18 mouse cellular contexts compared by ENCODE assay signal in the genomic region with DNA sequence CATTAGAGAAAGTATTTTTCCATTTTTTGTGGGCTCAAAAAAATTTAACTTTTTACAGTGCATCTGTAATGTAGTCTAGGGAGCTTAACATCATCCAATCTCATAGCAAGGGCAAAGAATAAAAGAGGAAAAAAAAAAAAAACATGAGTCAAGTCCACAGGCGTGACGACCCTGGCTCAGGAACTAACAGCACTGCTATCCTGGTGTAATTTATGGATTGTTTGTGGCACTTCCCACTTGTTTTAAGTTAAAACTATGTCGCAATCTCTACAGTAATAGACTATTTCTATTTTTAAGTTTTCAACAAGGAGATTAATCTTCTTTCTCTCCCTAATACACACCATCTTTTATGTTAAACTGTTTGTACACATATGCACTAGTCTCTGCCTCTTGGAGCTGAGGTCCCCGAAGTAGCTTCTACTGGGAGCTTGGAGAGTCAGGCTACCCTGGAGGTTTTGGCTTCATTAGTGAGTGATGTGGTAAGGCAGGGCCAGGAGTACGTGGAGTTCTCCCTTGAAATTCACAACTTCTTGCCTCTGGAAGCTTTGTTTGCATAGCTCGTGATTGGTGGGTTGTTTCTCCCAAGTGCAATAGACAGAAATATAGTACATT.
DNase-seq lines count a peak whose midpoint lies in the region; ATAC-seq and TF ChIP-seq lines count a peak whose summit lies in the region.
"Had no signal": no experiment of that assay in that cellular context is flagged by ENCODE, and none has a peak within 500 bp of the region (broad histone marks: within the 10 kb centered on the region; RNA-seq: fewer than 3 reads in every experiment).

No protein-coding gene starts in this region.

- 0 out of 2 replicates have a peak overlapping the region, but pooled peaks have one; percentile 43 for H3K27ac ChIP-seq in kidney, adult 2 months (ENCODE audit: insufficient read depth, low read depth, low read length)
- H3K27ac ChIP-seq in lung, postnatal 0 days (ENCODE audit: low read length): peak overlapping the region; percentile 68
- H3K27ac ChIP-seq: embryonic facial prominence, embryonic 13.5 days; forebrain, embryonic 13.5 days; hindbrain, embryonic 10.5 days; hindbrain, embryonic 14.5 days had no signal

- H3K79me2 ChIP-seq in myocyte (ENCODE audit: control insufficient read depth, insufficient read depth): no peaks in the 10 kb centered on the region

- TF ChIP-seq POLR2A in kidney, adult 2 months (IDR thresholded peaks at IDR 0.05; ENCODE audit: low read depth, low read length): no peak
- no peak for TF ChIP-seq POLR2A in myocyte (IDR thresholded peaks at IDR 0.05; ENCODE audit: insufficient read length, low read depth)

- H3K4me1 ChIP-seq in kidney, adult 2 months (ENCODE audit: control insufficient read depth, insufficient read depth, low read length): peaks cover 5% of the 10 kb centered on the region; the same call in 1 of the 2 replicates
- peaks cover 6% of the 10 kb centered on the region; the same call in 1 of the 2 replicates for H3K4me1 ChIP-seq in lung, postnatal 0 days (ENCODE audit: insufficient read depth, low read depth, low read length)

- TF ChIP-seq EP300 in lung, postnatal 0 days (IDR thresholded peaks at IDR 0.05): peak; percentile 8; the same call in 1 of the 2 replicates

- H3K4me2 ChIP-seq in lung, postnatal 0 days (replicated peaks; ENCODE audit: low read depth, low read length): no peak overlapping the region
- no peak overlapping the region for H3K4me2 ChIP-seq in myocyte (ENCODE audit: low read depth)
- H3K4me2 ChIP-seq: embryonic facial prominence, embryonic 13.5 days; forebrain, embryonic 13.5 days; heart, embryonic 12.5 days; hindbrain, embryonic 14.5 days had no signal

- H3K9me3 ChIP-seq in lung, postnatal 0 days (ENCODE audit: low read length): no peaks in the 10 kb centered on the region
- H3K9me3 ChIP-seq: embryonic facial prominence, embryonic 13.5 days; forebrain, embryonic 13.5 days; heart, embryonic 12.5 days; hindbrain, embryonic 10.5 days had no signal

- DNase-seq in kidney, adult 2 months: no peak
- no peak for DNase-seq in kidney, adult 18-20 months
- DNase-seq in lung, postnatal 0 days (ENCODE audit: low spot score): peak; percentile 83
- DNase-seq in lung, postnatal 10 days: no peak
- peak; percentile 66 for DNase-seq in NIH3T3 (ENCODE audit: low read depth)
- no peak for DNase-seq in spleen, postnatal 4 days (ENCODE audit: low spot score in 2 of 2)
- DNase-seq: adrenal gland, adult 8-10 months; cerebellum, adult 11-12 months; cerebellum, adult 9-11 months; cerebellum, postnatal 36 days; forebrain, postnatal 0 days; gastrocnemius, postnatal 14 days had no signal

- no peak overlapping the region for H3ac ChIP-seq in myocyte (ENCODE audit: control insufficient read depth, insufficient read length)

- no peaks in the 10 kb centered on the region; the same call in 1 of the 2 replicates for H3K36me3 ChIP-seq in kidney, adult 2 months (ENCODE audit: control insufficient read depth, insufficient read depth, low read length)
- no peaks in the 10 kb centered on the region for H3K36me3 ChIP-seq in lung, postnatal 0 days (ENCODE audit: insufficient read depth, low read length)
- H3K36me3 ChIP-seq in myocyte (ENCODE audit: control insufficient read depth, insufficient read depth): no peaks in the 10 kb centered on the region
- H3K36me3 ChIP-seq: embryonic facial prominence, embryonic 13.5 days; heart, embryonic 12.5 days; hindbrain, embryonic 10.5 days had no signal

- H3K9ac ChIP-seq in lung, postnatal 0 days (replicated peaks; ENCODE audit: low read depth): no peak overlapping the region
- H3K9ac ChIP-seq: embryonic facial prominence, embryonic 13.5 days; forebrain, embryonic 13.5 days; forebrain, postnatal 0 days; heart, embryonic 12.5 days; hindbrain, embryonic 14.5 days had no signal

- TF ChIP-seq CTCF in kidney, adult 2 months (conservative IDR thresholded peaks at IDR 0.05; ENCODE audit: insufficient read depth, insufficient read length, low read depth, low read length): no peak
- no peak for TF ChIP-seq CTCF in lung, postnatal 0 days (IDR thresholded peaks at IDR 0.05)

- 41% methylated on average over 6 of the region's 6 CpGs for WGBS in kidney, adult 2 months
- WGBS in lung, postnatal 0 days: 21% methylated on average over 6 of the region's 6 CpGs

- no peak overlapping the region for H3K4me3 ChIP-seq in kidney, adult 2 months (ENCODE audit: insufficient read depth, low read depth, low read length)
- no peak overlapping the region for H3K4me3 ChIP-seq in lung, postnatal 0 days (ENCODE audit: low read depth, low read length)
- no peak overlapping the region for H3K4me3 ChIP-seq in myocyte
- H3K4me3 ChIP-seq: embryonic facial prominence, embryonic 13.5 days; forebrain, embryonic 13.5 days; heart, embryonic 12.5 days; hindbrain, embryonic 10.5 days had no signal

- ATAC-seq in lung, postnatal 0 days: peak; percentile 38
- ATAC-seq: forebrain, embryonic 13.5 days; forebrain, postnatal 0 days had no signal

- no peaks in the 10 kb centered on the region for H3K27me3 ChIP-seq in kidney, adult 2 months (replicated peaks; ENCODE audit: control insufficient read depth, insufficient read depth, low read length)
- no peaks in the 10 kb centered on the region for H3K27me3 ChIP-seq in lung, postnatal 0 days (replicated peaks; ENCODE audit: insufficient read depth, low read length)
- peaks cover 36% of the 10 kb centered on the region for H3K27me3 ChIP-seq in myocyte (ENCODE audit: control insufficient read depth, insufficient read depth, insufficient read length)

TF ChIP-seq in myocyte, 11 proteins besides CTCF, POLR2A, EP300 and RAD21:
- no peak for TF ChIP-seq TCF12 (IDR thresholded peaks at IDR 0.05; ENCODE audit: insufficient read depth, poor library complexity, severe bottlenecking)
- 0 out of 2 replicates have a peak, but pooled peaks have one; percentile 9 for TF ChIP-seq CEBPB (IDR thresholded peaks at IDR 0.05; ENCODE audit: insufficient read depth, poor library complexity, severe bottlenecking)
TF ChIP-seq in myocyte: peak in this region for 1.

Comparison
In these comparisons a context has a peak if more than half of its experiments do, and no peak if none do; other contexts are left out.
1. DNase-seq: peak in lung, postnatal 0 days (single experiment) and NIH3T3 (single experiment); none in kidney, adult 2 months (single experiment), kidney, adult 18-20 months (single experiment), lung, postnatal 10 days (single experiment) and spleen, postnatal 4 days (0 of 2).